Mouse (Mus musculus) naive thymus-derived CD4-positive, alpha-beta T cell, adult 5 months (primary cell): Measurements from ENCODE around the gene 1700009N14Rik. TPM values are rescaled to one million over a fixed set of nuclear protein-coding genes. Genes with fewer than 3 reads are reported as not detected.

ENCODE experiments used
- polyA plus RNA-seq: library from polyadenylated mRNA; unstranded; fragments of 100-300 nt; shearing (Covaris generic); gene quantifications from one replicate; pipeline ENCODE4 v1.2.1, GENCODE M21; 2017

Gene 1700009N14Rik
- not detected for polyA plus RNA-seq

DNA sequence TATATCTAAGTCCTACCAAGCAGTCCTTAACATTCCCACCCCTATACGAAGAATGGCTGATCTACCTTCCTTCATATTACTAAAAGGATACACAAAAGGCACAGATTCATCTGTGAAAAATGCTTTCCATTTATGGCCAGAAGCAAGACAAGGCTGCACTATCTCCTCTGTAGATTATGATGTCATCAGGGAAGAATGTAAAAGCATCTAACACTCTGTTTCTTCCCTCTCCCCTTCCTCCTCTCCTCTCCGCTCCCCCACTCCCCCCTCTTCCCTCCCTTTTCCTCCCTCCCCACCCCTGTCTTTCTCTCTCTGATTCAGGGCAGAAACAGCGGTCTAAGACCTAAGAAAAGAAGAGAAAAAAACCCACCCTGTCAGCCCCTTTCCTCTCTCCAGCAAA, at the start of gene 1700009N14Rik:
Gene 1700009N14Rik (plus strand): TSS at position 227 of the 400 bp plus-strand sequence.

